Mouse (Mus musculus): ENCODE measurements around the gene Gm11555. TPM values are rescaled to one million over a fixed set of nuclear protein-coding genes. Genes with fewer than 3 reads are reported as not detected.
"Not testable (repeated sequence)": the region's sequence is repeated elsewhere in the genome, so short reads cannot be mapped to it uniquely, and the experiment has no call there.

The Gm11555 gene
- polyA plus RNA-seq, 1 experiment from 2014 or later, result not detected

DNA sequence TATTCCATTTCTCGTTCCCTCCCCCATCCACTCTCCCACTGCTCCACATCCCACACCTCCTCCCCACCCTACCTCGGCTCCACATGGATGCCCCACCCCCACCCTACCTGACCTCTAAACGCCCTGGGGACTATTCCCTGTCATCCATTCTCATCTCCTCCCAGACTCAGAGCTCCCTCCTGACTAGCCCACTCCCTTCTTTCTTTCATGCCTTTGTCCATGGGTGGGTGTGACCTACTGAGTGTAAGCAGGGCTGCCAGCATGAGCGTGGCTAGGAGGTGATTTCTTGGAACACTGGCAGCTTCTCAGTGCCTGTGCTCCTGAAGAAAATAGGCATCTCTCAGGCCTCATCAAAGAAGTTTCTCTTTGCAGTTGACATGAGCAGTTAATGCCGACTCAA is 7.0 kb upstream of the Gm11555 start:
- Histone ChIP-seq H3K4me3 (ENCODE audit: low read depth, low read length) (no peak overlapping the region), H3K9me3 (ENCODE audit: low read depth, low read length) (no peaks in the 10 kb centered on the region), H3K27me3 (ENCODE audit: insufficient read depth, low read length) (no peaks in the 10 kb centered on the region), H3K4me2 (no peak overlapping the region), H3K27ac (ENCODE audit: low read depth) (no peak overlapping the region), H3K4me1 (ENCODE audit: insufficient read depth) (no peaks in the 10 kb centered on the region), H3K9ac (no peak overlapping the region), H3K36me3 (ENCODE audit: insufficient read depth) (no peaks in the 10 kb centered on the region)
- no peak for DNase-seq
- 45% methylated on average over 5 of the region's 5 CpGs for WGBS
- ATAC-seq (ENCODE audit: insufficient read depth), result no peak
- TF ChIP-seq CTCF (IDR thresholded peaks at IDR 0.05; ENCODE audit: low read depth), result no peak

DNA sequence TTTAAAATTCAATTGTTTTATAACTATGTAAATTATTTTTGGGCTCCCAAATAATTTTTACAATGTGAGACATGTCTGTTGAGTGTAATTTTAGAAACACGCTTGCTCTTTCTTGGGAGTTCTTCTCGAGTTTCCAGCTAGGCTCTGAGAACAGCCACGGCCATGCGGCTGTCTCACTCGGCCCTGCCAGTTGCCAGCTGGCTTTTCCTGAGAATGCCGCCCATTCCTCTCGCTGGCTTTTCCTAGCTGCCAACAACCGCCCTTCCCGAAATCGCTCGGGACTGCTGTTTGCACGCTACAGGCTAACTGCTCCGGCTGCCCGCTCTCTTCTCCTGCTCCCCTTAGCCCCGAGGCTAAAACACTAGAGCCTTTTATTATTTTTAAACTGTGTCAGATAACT is 3.6 kb downstream of the Gm11555 start:
- H3K4me3 ChIP-seq (ENCODE audit: low read depth, low read length), result no peak overlapping the region
- 84% methylated on average over 15 of the region's 15 CpGs for WGBS
- DNase-seq (no peak), ATAC-seq (ENCODE audit: insufficient read depth) (no peak)
- H3K9ac ChIP-seq, result no peak overlapping the region
- no peak overlapping the region for H3K4me2 ChIP-seq
- H3K27me3 ChIP-seq (ENCODE audit: insufficient read depth, low read length), result no peaks in the 10 kb centered on the region
- no peaks in the 10 kb centered on the region for H3K36me3 ChIP-seq (ENCODE audit: insufficient read depth)
- H3K4me1 ChIP-seq (ENCODE audit: insufficient read depth), result no peaks in the 10 kb centered on the region
- no peaks in the 10 kb centered on the region for H3K9me3 ChIP-seq (ENCODE audit: low read depth, low read length)
- no peak overlapping the region for H3K27ac ChIP-seq (ENCODE audit: low read depth)
- no peak for TF ChIP-seq CTCF (IDR thresholded peaks at IDR 0.05; ENCODE audit: low read depth)

DNA sequence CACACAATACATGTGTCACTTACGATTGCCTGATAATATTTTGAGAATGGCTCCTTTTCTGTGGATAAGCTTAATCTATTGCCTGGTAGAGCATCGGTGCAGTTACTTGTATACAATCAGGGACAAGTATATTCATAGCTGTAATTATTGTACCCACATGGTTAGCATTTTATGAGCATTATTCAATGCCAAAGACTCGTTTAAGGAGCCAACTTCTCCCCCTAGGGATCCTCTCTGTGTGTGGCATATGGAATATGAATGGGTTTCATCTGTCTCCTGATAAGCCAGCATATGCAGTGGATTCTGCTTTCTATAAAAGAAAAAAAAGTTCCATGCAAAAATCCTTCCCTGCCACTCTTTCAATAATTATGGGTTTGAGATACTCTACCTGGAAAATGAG is 5.7 kb downstream of the Gm11555 start:
- DNase-seq (no peak), ATAC-seq (ENCODE audit: insufficient read depth) (no peak)
- Histone ChIP-seq H3K4me1 (ENCODE audit: insufficient read depth) (no peaks in the 10 kb centered on the region), H3K4me2 (no peak overlapping the region), H3K27ac (ENCODE audit: low read depth) (no peak overlapping the region), H3K36me3 (ENCODE audit: insufficient read depth) (no peaks in the 10 kb centered on the region), H3K9ac (no peak overlapping the region), H3K4me3 (ENCODE audit: low read depth, low read length) (no peak overlapping the region), H3K27me3 (ENCODE audit: insufficient read depth, low read length) (no peaks in the 10 kb centered on the region), H3K9me3 (ENCODE audit: low read depth, low read length) (no peaks in the 10 kb centered on the region)
- no peak for TF ChIP-seq CTCF (IDR thresholded peaks at IDR 0.05; ENCODE audit: low read depth)
- WGBS, result 73% methylated on average over 3 of the region's 3 CpGs

DNA sequence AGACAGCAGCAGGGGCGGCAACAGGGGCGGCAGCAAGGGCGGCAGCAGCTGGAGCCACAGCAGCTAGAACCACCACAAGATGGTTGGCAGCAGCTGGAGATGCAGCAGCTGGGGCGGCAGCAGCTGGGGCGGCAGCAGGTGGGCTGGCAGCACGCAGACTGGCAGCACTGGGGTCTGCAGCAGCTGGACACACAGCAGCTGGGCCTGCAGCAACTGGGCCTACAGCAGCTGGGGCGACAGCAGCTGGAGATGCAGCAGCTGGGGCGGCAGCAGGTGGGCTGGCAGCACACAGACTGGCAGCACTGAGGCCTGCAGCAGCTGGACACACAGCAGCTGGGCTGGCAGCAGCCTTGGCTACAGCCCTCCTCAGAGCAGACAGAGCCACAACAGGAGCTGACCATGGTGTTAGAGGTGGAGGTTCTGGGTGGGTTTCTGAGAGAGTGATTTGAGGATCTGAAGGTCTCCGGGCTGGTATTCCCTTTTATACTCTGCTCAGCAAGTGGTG is 6.3 kb downstream of the Gm11555 start, which contains the start of gene Krtap4-7:
Krtap4-7 (minus strand) TSS at position 455 of the 505 bp plus-strand sequence.
- not testable (repeated sequence) for H3K36me3 ChIP-seq (ENCODE audit: insufficient read depth); H3K27ac ChIP-seq (ENCODE audit: low read depth); H3K27me3 ChIP-seq (ENCODE audit: insufficient read depth, low read length); H3K4me2 ChIP-seq; H3K4me1 ChIP-seq (ENCODE audit: insufficient read depth); ATAC-seq (ENCODE audit: insufficient read depth); H3K9ac ChIP-seq; H3K9me3 ChIP-seq (ENCODE audit: low read depth, low read length); H3K4me3 ChIP-seq (ENCODE audit: low read depth, low read length); DNase-seq
- 88% methylated on average over 9 of the region's 9 CpGs for WGBS

DNA sequence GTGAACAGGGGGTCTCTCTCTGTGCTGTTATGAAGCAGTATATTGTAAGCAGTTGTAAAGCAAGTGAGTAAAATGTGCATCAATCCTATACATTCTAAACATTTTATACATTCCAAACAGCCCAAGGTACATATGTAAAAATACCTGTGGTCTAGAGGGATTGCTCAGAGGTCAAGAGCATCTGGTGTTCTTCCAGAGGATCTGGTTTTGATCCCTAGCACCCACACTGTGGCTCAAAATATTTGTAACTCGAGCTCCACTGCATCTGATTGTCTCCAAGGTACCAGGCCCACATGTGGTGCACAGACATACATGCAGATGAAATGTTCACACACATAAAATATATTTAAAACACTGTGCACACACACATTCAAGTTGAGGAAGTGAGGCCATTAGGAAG is 9.1 kb downstream of the Gm11555 start:
- Histone ChIP-seq H3K9me3 (ENCODE audit: low read depth, low read length) (no peaks in the 10 kb centered on the region), H3K27ac (ENCODE audit: low read depth) (no peak overlapping the region), H3K4me2 (no peak overlapping the region), H3K4me1 (ENCODE audit: insufficient read depth) (no peaks in the 10 kb centered on the region), H3K36me3 (ENCODE audit: insufficient read depth) (no peaks in the 10 kb centered on the region), H3K4me3 (ENCODE audit: low read depth, low read length) (no peak overlapping the region), H3K27me3 (ENCODE audit: insufficient read depth, low read length) (no peaks in the 10 kb centered on the region), H3K9ac (no peak overlapping the region)
- TF ChIP-seq CTCF (IDR thresholded peaks at IDR 0.05; ENCODE audit: low read depth), result no peak
- 27% methylated on average over 1 of the region's 1 CpGs for WGBS
- ATAC-seq (ENCODE audit: insufficient read depth) (no peak), DNase-seq (no peak)

DNA sequence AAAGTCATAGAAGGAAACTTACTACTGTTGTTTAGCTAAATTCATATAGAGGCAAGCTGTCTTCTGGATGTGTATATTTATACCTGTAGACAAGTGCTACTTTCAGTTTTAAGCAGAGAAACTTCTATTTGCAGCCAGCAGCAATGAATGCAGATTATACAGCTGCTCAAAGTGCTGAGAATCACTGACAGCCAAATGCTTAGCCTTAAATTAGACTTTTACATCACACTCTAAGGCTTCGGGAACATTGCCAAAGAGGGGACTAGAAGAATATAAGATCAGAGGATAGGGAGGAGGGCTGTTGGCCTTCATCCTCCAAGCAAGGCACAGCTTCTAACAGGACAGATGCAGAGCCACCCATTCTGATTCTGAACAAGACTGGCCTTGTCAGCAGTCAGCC is 12.9 kb downstream of the Gm11555 start:
- H3K27me3 ChIP-seq (ENCODE audit: insufficient read depth, low read length), result no peaks in the 10 kb centered on the region
- no peaks in the 10 kb centered on the region for H3K36me3 ChIP-seq (ENCODE audit: insufficient read depth)
- H3K9ac ChIP-seq, result no peak overlapping the region
- 71% methylated on average over 1 of the region's 1 CpGs for WGBS
- peak; percentile 37 for DNase-seq
- no peak overlapping the region for H3K4me2 ChIP-seq
- no peak for TF ChIP-seq CTCF (IDR thresholded peaks at IDR 0.05; ENCODE audit: low read depth)
- no peak overlapping the region for H3K27ac ChIP-seq (ENCODE audit: low read depth)
- H3K4me3 ChIP-seq (ENCODE audit: low read depth, low read length), result no peak overlapping the region
- H3K4me1 ChIP-seq (ENCODE audit: insufficient read depth), result no peaks in the 10 kb centered on the region
- no peak for ATAC-seq (ENCODE audit: insufficient read depth)
- H3K9me3 ChIP-seq (ENCODE audit: low read depth, low read length), result no peaks in the 10 kb centered on the region

DNA sequence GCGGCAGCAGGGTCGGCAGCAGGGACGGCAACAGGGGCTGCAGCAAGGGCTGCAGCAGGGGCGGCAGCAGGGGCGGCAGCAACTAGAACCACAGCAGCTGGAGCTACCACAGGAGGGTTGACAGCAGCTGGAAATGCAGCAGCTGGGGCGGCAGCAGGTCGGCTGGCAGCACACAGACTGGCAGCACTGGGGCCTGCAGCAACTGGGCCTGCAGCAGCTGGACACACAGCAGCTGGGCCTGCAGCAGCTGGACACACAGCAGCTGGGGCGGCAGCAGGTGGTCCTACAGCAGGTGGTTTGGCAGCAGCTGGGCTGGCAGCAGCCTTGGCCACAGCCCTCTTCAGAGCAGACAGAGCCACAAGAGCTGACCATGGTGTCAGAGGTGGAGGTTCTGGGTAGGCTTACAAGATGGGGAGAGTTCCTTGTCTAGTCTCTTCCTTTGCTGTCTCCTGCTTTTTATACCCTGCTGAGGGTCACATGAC is 15.3 kb downstream of the Gm11555 start, which contains the start of gene Krtap4-2:
Krtap4-2 (minus strand) TSS at position 432 of the 482 bp plus-strand sequence.
- DNase-seq (no peak), ATAC-seq (ENCODE audit: insufficient read depth) (no peak)
- H3K9ac ChIP-seq, result no peak within 1 kb of the TSS
- WGBS, result 41% methylated on average over 8 of the region's 8 CpGs
- no peak for TF ChIP-seq CTCF (IDR thresholded peaks at IDR 0.05; ENCODE audit: low read depth)
- no peak within 1 kb of the TSS for H3K4me2 ChIP-seq
- H3K36me3 ChIP-seq (ENCODE audit: insufficient read depth), result no peaks in the 10 kb centered on the region
- no peaks in the 10 kb centered on the region for H3K4me1 ChIP-seq (ENCODE audit: insufficient read depth)
- no peaks in the 10 kb centered on the region for H3K9me3 ChIP-seq (ENCODE audit: low read depth, low read length)
- no peak within 1 kb of the TSS for H3K27ac ChIP-seq (ENCODE audit: low read depth)
- H3K4me3 ChIP-seq (ENCODE audit: low read depth, low read length), result no peak within 1 kb of the TSS
- no peaks in the 10 kb centered on the region for H3K27me3 ChIP-seq (ENCODE audit: insufficient read depth, low read length)

DNA sequence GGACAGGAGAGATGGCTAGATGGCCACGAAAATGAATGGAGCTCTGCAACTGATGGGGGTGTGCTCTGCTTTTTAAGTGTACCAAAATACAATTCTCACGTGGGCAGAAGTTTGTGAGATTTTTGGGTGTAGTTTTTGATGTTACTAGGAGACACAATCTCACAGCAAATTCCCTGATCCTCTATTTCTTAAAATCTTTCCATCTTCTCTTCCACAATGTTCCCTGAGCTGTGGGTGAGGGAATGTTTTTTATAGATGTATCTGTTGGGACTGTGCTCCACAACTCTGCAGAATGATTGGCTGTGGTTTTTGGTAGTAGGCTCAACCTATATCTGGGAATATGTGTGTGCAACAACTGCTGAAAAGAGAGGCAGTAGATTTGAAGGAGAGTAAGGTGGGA is 16.7 kb downstream of the Gm11555 start:
- Histone ChIP-seq H3K27ac (ENCODE audit: low read depth) (no peak overlapping the region), H3K9ac (no peak overlapping the region), H3K4me3 (ENCODE audit: low read depth, low read length) (no peak overlapping the region), H3K36me3 (ENCODE audit: insufficient read depth) (no peaks in the 10 kb centered on the region), H3K4me1 (ENCODE audit: insufficient read depth) (no peaks in the 10 kb centered on the region), H3K4me2 (no peak overlapping the region), H3K9me3 (ENCODE audit: low read depth, low read length) (no peaks in the 10 kb centered on the region), H3K27me3 (ENCODE audit: insufficient read depth, low read length) (no peaks in the 10 kb centered on the region)
- 69% methylated on average over 2 of the region's 2 CpGs for WGBS
- DNase-seq (no peak), ATAC-seq (ENCODE audit: insufficient read depth) (no peak)
- no peak for TF ChIP-seq CTCF (IDR thresholded peaks at IDR 0.05; ENCODE audit: low read depth)
